Mouse (Mus musculus): ENCODE data around the gene Mindy3. TPM values are rescaled to one million over a fixed set of nuclear protein-coding genes. Genes with fewer than 3 reads are reported as not detected.

The Mindy3 gene
- polyA plus RNA-seq, 1 experiment, result 25.5 TPM

DNA sequence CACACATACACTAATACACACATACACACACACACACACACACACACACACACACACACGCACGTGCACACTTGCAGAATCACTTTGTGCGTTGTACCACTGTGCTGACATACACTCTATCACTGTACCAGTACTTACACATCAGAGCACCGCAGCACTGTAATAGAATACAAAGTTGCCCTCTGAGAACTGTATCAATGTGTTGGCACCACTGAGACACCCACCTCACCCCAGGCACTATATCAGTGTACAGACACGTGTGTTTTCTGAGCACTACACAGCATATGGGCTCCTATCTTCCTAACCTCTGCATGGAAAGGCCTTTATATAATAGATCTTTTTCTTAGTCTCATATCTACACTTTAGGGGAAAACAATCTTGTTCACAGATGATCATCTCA, 64.4 kb downstream of the Mindy3 start:
- DNase-seq (ENCODE audit: low read depth in 1 of 2, low spot score in 2 of 2), result no peak
- H3K36me3 ChIP-seq (ENCODE audit: control insufficient read depth, insufficient read depth, low read length), result peaks cover 27% of the 10 kb centered on the region
- no peak overlapping the region for H3K4me3 ChIP-seq (ENCODE audit: extremely low read depth, insufficient read depth, insufficient read length)
- no peaks in the 10 kb centered on the region for H3K27me3 ChIP-seq (ENCODE audit: control insufficient read depth, insufficient read depth, low read length)
- no peak overlapping the region for H3K27ac ChIP-seq (ENCODE audit: insufficient read depth, low read length)
- TF ChIP-seq CTCF (IDR thresholded peaks at IDR 0.05; ENCODE audit: extremely low read depth, insufficient read depth, insufficient read length, insufficient replicate concordance), result no peak
- H3K4me1 ChIP-seq (ENCODE audit: control insufficient read depth, insufficient read depth, insufficient read length), result no peaks in the 10 kb centered on the region
- 94% methylated on average over 5 of the region's 5 CpGs for WGBS

- H3K27me3 ChIP-seq (ENCODE audit: control insufficient read depth, insufficient read depth, low read length), result no peaks in the 10 kb centered on the region
- no peak for TF ChIP-seq POLR2A (IDR thresholded peaks at IDR 0.05; ENCODE audit: low read depth, low read length)
- TF ChIP-seq CTCF (IDR thresholded peaks at IDR 0.05; ENCODE audit: extremely low read depth, insufficient read depth, insufficient read length, insufficient replicate concordance), result no peak
- H3K27ac ChIP-seq (ENCODE audit: insufficient read depth, low read length), result no peak overlapping the region
- 89% methylated on average over 2 of the region's 2 CpGs for WGBS
- no peak overlapping the region for H3K4me3 ChIP-seq (ENCODE audit: extremely low read depth, insufficient read depth, insufficient read length)
- DNase-seq (ENCODE audit: low read depth in 1 of 2, low spot score in 2 of 2), result no peak
- no peaks in the 10 kb centered on the region for H3K4me1 ChIP-seq (ENCODE audit: control insufficient read depth, insufficient read depth, insufficient read length)
- H3K36me3 ChIP-seq (ENCODE audit: control insufficient read depth, insufficient read depth, low read length), result peaks cover 12% of the 10 kb centered on the region
Measured at GRCm38 (mm10) chr2:12348914-12349313, 70.4 kb downstream of the Mindy3 start.

GRCm38 (mm10) chr2:12331962-12332361, 87.3 kb downstream of the Mindy3 start:
- no peak for DNase-seq (ENCODE audit: low read depth in 1 of 2, low spot score in 2 of 2)
- TF ChIP-seq CTCF (IDR thresholded peaks at IDR 0.05; ENCODE audit: extremely low read depth, insufficient read depth, insufficient read length, insufficient replicate concordance) (no peak), POLR2A (IDR thresholded peaks at IDR 0.05; ENCODE audit: low read depth, low read length) (no peak)
- Histone ChIP-seq H3K36me3 (ENCODE audit: control insufficient read depth, insufficient read depth, low read length) (no peaks in the 10 kb centered on the region), H3K27me3 (ENCODE audit: control insufficient read depth, insufficient read depth, low read length) (no peaks in the 10 kb centered on the region), H3K4me3 (ENCODE audit: extremely low read depth, insufficient read depth, insufficient read length) (no peak overlapping the region), H3K4me1 (ENCODE audit: control insufficient read depth, insufficient read depth, insufficient read length) (no peaks in the 10 kb centered on the region), H3K27ac (ENCODE audit: insufficient read depth, low read length) (no peak overlapping the region)
- WGBS, result 85% methylated on average over 2 of the region's 2 CpGs

GRCm38 (mm10) chr2:12329620-12330019, 89.7 kb downstream of the Mindy3 start:
- no peak overlapping the region for H3K27ac ChIP-seq (ENCODE audit: insufficient read depth, low read length)
- no peak overlapping the region for H3K4me3 ChIP-seq (ENCODE audit: extremely low read depth, insufficient read depth, insufficient read length)
- TF ChIP-seq CTCF (IDR thresholded peaks at IDR 0.05; ENCODE audit: extremely low read depth, insufficient read depth, insufficient read length, insufficient replicate concordance) (no peak), POLR2A (IDR thresholded peaks at IDR 0.05; ENCODE audit: low read depth, low read length) (no peak)
- DNase-seq (ENCODE audit: low read depth in 1 of 2, low spot score in 2 of 2), result no peak
- H3K27me3 ChIP-seq (ENCODE audit: control insufficient read depth, insufficient read depth, low read length), result no peaks in the 10 kb centered on the region
- 61% methylated on average over 2 of the region's 2 CpGs for WGBS
- no peaks in the 10 kb centered on the region for H3K36me3 ChIP-seq (ENCODE audit: control insufficient read depth, insufficient read depth, low read length)
- H3K4me1 ChIP-seq (ENCODE audit: control insufficient read depth, insufficient read depth, insufficient read length), result no peaks in the 10 kb centered on the region

GRCm38 (mm10) chr2:12329068-12329407, 90.2 kb downstream of the Mindy3 start:
- Histone ChIP-seq H3K4me3 (ENCODE audit: extremely low read depth, insufficient read depth, insufficient read length) (no peak overlapping the region), H3K27me3 (ENCODE audit: control insufficient read depth, insufficient read depth, low read length) (no peaks in the 10 kb centered on the region), H3K36me3 (ENCODE audit: control insufficient read depth, insufficient read depth, low read length) (no peaks in the 10 kb centered on the region), H3K4me1 (ENCODE audit: control insufficient read depth, insufficient read depth, insufficient read length) (no peaks in the 10 kb centered on the region), H3K27ac (ENCODE audit: insufficient read depth, low read length) (no peak overlapping the region)
- no peak for TF ChIP-seq POLR2A (IDR thresholded peaks at IDR 0.05; ENCODE audit: low read depth, low read length)
- no peak for TF ChIP-seq CTCF (IDR thresholded peaks at IDR 0.05; ENCODE audit: extremely low read depth, insufficient read depth, insufficient read length, insufficient replicate concordance)
- DNase-seq (ENCODE audit: low read depth in 1 of 2, low spot score in 2 of 2), result no peak
- WGBS, result 52% methylated on average over 5 of the region's 5 CpGs

GRCm38 (mm10) chr2:12328355-12329067, 90.8 kb downstream of the Mindy3 start:
- no peaks in the 10 kb centered on the region for H3K4me1 ChIP-seq (ENCODE audit: control insufficient read depth, insufficient read depth, insufficient read length)
- no peak for DNase-seq (ENCODE audit: low read depth in 1 of 2, low spot score in 2 of 2)
- WGBS, result 84% methylated on average over 8 of the region's 8 CpGs
- no peaks in the 10 kb centered on the region for H3K27me3 ChIP-seq (ENCODE audit: control insufficient read depth, insufficient read depth, low read length)
- no peak overlapping the region for H3K4me3 ChIP-seq (ENCODE audit: extremely low read depth, insufficient read depth, insufficient read length)
- no peak for TF ChIP-seq CTCF (IDR thresholded peaks at IDR 0.05; ENCODE audit: extremely low read depth, insufficient read depth, insufficient read length, insufficient replicate concordance)
- no peak for TF ChIP-seq POLR2A (IDR thresholded peaks at IDR 0.05; ENCODE audit: low read depth, low read length)
- no peak overlapping the region for H3K27ac ChIP-seq (ENCODE audit: insufficient read depth, low read length)
- no peaks in the 10 kb centered on the region for H3K36me3 ChIP-seq (ENCODE audit: control insufficient read depth, insufficient read depth, low read length)

GRCm38 (mm10) chr2:12327691-12328354, 91.4 kb downstream of the Mindy3 start:
- no peaks in the 10 kb centered on the region for H3K4me1 ChIP-seq (ENCODE audit: control insufficient read depth, insufficient read depth, insufficient read length)
- no peak overlapping the region for H3K27ac ChIP-seq (ENCODE audit: insufficient read depth, low read length)
- no peak for DNase-seq (ENCODE audit: low read depth in 1 of 2, low spot score in 2 of 2)
- no peak overlapping the region for H3K4me3 ChIP-seq (ENCODE audit: extremely low read depth, insufficient read depth, insufficient read length)
- H3K27me3 ChIP-seq (ENCODE audit: control insufficient read depth, insufficient read depth, low read length), result no peaks in the 10 kb centered on the region
- no peaks in the 10 kb centered on the region for H3K36me3 ChIP-seq (ENCODE audit: control insufficient read depth, insufficient read depth, low read length)
- WGBS, result 59% methylated on average over 11 of the region's 11 CpGs
- TF ChIP-seq POLR2A (IDR thresholded peaks at IDR 0.05; ENCODE audit: low read depth, low read length) (no peak), CTCF (IDR thresholded peaks at IDR 0.05; ENCODE audit: extremely low read depth, insufficient read depth, insufficient read length, insufficient replicate concordance) (no peak)

Measured in spleen, adult 2 months (tissue).